Mouse (Mus musculus) layer of hippocampus, postnatal 36 days (tissue): Measurements from ENCODE around the gene Sez6l. TPM values are rescaled to one million over a fixed set of nuclear protein-coding genes. Genes with fewer than 3 reads are reported as not detected.

Source experiments
- DNase-seq, 2 experiments: peaks; one replicate each; pipeline ENCODE4 v3.0.0; 2022
- total RNA-seq, 2 experiments: library from RNA; stranded (reverse); gene quantifications; 2 replicates each; pipeline ENCODE4 v1.2.3; 2021

The Sez6l gene
- total RNA-seq, 2 experiments from 2014 or later, result 224 to 226 TPM

DNA sequence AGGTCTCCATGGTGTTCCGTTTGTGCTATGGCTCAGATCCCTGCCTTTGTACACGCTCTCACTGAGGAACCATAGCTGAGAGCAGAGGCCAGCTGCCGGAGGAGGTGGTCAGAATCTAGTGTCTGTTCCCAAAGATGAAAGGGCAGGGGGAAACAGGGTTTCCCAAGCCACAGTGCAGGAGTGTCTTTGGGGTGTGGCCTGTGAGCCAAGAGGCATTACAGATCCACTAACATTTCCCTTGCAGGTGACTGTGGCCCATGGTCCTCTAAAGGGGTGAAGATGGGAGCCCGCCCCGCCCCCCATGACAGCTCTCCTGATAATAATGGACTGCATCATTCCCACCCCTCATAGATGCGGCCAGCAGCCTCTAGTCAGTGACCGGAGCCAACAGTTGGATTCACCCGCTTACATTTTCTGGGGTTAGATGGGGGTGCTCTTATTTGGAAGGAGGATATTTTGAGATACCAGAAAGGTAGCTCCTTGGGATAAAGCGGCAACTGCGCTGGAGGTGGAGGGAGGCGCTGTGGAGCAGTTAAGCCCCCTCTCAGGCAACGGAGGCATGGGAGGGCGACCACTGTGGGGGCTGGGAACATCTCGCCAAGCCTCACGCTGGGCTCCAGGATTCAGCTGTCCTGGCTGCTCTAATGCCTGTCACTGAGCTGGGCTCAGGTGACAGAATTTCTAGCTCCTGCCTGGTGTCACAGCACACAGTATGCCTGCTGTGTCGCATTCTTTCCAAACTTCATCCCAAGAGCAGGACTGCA is 43.5 kb downstream of the Sez6l start:
- DNase-seq, result no peak

DNA sequence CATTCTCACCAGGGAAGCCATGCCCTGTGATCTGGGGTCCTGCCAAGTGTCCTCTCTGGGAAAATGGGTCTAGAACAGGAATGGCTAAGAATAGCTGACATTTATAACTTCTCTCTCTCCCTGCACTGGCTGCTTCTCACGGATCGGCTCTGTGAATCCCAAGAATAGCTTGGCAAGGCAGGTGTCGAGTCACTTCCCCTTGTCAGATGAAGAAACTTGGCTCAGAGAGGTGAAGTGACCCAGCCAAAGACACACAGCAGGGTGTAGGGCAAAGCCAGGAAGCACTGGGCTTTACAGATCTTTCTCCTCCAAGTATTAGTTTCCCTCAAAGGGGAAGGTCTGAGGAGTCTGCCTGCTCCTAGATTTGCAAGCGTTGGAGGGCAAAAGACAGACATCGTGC is 44.1 kb downstream of the Sez6l start:
- no peak for DNase-seq

DNA sequence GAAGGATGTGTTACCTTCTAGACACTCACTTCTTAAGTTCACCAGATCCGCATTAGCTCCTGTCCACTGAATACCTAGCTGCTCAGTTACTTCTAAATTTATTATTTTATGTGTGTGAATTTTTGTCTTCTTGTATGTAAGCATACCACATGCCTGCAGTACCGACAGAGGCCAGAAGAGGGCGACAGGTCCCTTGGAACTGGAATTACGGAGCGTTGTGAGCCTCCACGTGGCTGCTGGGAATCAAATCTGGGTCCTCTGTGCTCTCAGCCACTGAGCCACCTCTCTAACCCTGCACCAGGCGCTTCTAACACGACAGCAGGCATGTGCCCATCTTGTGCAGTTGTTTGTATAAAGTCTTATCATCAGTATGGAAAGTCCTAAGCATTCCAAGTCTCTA is 44.8 kb downstream of the Sez6l start:
- no peak for DNase-seq

DNA sequence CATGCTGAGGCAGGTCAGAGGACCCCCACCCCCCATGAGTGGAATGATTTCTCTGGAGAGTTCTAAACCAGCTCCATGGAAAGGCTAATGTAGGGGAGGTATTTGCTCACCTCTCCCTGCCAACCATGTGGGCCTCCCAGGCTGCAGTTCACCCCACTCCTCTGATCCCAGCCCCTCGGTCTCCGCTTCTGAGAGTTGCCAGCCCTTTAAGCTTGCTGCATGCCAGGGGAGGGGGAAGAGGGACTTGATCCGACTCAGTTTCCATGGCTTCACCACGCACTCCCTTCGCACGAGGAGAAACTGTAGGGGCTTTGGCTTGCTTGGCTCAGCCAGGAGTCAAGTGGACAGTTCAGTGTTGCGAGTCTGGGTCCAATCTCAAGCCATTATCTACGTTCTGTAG is 45.9 kb downstream of the Sez6l start:
- no peak for DNase-seq

DNA sequence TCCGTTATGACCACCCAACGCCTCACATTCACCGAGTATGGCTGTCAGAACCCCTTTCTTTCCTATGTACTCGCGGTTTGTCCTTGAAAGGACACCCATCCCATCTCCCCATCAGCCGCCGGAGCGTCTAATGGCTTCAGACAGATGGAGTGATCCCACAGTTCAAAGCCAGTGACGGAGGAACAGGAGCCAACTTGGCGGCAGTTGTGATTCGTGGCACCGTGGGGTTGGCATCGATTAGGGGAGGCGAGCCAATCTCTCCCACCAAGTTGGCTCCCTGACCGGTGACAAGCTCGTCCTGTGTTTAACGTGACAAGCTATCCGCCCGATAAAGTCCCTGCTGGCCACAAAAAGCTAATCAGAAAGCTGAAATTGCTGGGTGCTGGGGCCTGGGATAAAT is 50.0 kb downstream of the Sez6l start:
- peak; percentile 80 to 82 for DNase-seq

DNA sequence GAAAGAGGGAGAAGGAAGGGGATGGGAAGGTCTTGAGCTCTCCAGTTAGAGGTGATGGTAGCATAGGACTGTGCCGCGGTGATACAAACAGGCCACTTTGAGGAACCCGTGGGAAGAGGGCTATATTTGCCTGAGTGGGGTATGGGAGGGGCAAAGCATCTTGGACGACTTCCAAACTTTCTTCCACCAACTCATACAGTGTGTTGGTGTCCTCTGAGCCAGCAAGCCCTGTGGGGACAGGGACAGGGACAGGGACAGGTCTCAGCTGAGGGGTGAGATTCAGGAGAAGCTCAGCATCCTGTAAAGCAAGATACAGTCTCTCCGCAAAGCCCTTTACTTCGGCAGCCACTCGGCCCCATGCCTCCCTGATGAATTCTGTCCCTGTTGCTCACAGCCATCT is 50.5 kb downstream of the Sez6l start:
- DNase-seq, result no peak

DNA sequence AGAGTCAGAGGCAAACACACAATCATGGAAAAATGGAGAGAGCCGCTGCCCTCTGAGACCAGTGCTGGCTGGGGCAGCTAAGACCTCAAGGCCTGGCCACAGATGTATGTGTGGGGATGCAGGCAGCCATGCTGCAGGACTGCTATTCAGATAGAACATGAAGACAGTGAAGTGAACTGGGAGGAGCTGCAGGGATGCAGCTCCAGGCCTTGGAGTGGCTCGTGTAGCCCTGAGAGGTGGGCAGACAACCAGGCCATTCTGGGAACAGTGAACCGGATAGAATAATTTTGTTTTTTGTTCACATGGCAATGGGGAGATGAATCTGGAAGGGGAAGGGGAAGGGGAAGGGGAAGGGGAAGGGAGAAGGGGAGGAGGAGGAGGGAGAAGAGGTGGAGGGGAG is 51.0 kb downstream of the Sez6l start:
- DNase-seq, result no peak

DNA sequence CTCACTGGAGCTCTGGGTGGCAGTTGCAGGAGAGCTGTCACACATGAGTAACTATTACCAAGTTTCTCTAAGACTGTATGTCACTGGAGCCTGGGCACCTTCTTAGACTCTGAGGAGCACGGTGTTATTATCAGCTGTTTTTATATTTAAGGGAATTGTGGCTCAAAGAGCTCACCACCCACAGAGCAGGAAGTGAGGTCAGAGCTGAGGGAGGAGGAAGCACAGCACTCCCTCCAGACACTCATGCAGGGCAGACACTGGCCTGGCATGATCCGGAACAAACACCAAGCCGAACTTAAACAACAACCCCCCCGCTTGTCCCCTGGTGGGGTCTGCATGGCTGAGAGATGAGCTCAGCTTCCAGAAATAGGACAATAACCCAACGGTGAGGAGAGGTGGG is 51.7 kb downstream of the Sez6l start:
- no peak for DNase-seq

DNA sequence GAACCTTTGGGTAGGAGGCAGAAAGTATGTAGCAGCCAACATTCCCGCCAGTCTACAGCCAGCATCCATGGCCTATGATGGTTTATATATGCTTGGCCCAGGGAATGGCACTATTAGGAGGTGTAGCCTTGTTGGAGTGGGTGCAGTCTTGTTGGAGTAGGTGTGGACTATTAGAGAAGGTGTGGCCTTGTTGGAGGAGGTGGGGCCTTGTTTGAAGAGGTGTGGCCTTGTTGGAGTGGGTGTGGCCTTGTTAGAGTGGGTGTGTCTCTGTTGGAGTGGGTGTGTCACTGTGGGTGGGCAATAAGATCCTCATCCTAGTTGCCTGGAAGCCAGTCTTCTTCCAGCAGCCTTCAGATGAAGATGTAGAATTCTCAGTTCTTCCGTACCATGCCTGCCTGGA is 53.2 kb downstream of the Sez6l start:
- DNase-seq, result no peak

DNA sequence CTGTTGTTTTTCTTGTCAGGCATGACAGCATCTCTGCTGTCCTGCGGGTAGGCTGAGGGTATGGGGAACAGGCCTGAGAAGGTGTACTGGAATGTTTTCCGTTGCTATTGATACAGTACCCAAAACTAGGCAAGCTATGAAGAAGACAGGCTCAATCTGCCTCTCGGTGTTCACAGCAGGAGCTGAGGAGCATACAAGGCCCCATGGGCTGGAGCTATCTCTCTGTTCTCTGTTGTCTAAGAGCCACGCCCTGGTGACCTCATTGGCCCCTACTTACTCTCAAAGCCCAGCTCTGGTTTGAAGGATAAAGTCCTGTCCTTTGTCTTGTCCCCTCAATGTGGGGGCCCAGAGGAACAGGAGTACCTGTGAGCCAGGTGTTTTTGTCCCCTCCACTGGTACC is 53.7 kb downstream of the Sez6l start:
- no peak for DNase-seq

DNA sequence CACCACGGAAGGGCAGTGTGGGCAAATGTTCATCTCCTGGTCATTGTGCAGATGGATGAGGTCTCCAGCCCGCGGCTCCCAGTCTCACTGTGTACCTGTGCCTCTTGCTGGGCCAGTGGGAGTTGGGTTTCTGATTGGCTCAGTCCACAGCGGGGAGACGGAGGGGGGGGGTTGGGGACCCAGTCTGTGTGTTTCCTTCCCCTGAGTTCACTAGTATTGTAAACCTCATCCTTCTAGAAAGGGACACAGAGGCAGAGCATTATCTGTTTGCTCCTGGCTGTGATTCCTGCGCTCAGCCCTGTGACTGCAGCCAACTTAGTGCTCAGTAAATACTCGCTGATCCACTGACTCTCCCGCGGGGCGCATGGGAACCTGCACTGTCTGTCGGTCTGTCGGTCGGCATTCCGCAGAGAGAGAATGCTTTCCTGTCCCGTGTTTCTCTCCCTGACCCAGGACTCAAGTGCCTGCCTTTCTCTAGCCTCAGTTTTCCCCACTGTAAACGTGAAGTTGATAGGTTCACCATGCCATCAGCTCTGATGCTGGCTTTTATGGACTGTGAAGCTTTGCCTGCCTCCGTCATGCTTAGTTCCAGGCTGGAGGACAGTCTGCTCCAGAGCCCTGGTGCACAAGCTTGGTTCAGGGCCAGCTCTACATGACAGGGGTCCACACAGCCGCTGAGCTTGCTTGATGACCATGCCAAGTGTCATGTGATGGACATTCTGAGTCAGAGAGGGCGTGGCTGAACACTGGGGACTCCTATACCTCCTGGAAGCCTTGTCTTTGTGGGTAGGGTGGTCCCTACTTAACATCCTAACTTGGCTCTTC is 55.1 kb downstream of the Sez6l start:
- no peak for DNase-seq

DNA sequence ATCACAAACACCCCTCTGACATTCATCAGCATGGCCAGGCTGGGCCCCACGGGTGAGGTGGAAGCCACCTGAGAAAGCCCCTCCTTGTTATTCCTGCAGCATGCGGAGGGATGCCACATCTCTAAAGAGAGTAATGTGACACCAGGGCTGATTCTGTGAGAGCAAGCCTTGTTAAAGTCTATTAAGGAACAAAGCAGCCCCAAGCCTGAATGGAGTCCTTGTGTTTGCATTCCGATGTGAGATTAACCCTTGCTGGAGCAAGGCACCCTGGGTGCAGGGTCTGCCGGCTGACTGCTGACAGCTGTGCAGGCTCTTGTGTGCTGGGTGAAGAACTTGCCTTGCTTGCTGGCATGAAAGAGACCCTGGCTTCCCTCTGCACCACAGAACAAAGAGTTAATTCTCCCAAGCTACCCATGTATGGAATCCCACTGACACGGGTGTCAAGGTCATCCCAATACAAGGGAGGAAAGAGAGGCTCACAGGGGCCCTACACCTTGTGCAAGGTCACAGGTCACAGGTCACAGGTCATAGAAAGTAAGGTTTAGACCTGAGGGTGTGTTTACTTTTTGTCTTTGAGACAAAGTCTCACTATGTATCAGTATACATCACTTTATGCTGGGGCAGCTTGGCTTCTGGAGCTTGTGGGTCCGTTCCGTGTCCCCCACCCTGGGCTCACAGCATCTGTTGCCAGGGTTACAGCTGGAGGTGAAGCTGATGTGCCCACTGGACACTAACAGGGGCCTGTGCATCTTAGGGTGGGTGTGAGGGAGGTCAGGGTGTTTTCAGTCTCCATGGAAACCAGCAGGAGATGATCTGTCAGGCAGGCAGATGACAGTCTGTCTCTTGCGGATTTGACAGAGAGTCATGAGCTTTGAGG is 55.9 kb downstream of the Sez6l start:
- DNase-seq, result no peak

DNA sequence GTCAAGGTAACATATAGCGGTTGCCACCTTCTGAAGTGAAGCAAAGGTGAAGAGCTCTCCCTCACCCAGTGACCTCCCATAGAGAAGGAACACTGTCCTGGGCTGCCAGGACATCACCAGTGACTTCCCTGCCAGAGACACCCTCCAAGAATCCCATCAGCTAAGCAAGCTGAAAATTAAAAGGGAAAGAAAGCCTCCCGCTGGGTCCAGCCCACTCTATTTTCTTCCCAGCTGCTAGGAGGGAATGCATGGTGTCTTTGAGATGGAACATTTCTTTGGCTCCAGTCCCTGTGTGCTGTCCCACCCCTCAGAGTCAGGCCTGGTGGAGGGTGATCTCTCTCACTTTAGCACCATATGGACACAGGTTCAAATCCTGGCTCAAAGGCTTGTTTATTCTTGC is 58.2 kb downstream of the Sez6l start:
- DNase-seq, result no peak

DNA sequence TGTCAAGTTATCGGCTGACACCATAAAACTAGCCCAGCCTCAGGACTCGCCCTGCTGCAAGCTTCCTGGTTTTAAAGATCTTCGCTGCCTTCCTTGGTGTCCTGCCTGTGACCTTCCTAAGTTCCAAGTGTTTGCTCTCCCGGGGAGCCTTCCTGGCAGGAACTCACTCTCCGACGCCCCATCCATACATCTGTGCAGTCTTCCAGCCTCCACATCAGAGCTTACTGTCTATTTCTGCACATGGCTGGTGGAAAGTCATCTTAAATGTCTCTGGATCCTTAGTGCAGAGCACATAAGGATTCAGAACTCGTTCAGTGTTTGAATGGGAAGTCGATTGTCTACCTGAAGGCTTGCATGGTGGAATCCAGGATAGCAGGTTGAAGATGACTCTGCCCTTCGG is 59.5 kb downstream of the Sez6l start:
- no peak for DNase-seq

DNA sequence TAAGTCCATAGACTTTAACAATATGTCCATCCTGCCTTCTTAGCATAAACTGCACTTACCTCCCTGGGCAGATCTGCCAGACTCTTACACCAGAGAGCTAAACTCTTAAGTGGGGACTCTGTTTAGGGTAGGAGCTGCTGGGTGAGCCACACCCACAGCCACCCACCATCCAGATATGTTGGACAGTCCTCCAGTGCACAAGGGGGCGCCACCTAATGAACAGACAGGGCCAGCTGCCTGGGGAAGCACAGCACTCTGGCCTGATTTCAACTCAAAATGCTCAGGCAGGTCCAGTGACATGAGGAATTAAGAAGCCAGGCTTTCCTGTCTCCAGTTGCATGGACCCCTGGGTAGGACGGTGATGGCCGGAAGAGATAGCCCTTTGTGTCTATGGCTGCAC is 60.5 kb downstream of the Sez6l start:
- DNase-seq, result no peak

DNA sequence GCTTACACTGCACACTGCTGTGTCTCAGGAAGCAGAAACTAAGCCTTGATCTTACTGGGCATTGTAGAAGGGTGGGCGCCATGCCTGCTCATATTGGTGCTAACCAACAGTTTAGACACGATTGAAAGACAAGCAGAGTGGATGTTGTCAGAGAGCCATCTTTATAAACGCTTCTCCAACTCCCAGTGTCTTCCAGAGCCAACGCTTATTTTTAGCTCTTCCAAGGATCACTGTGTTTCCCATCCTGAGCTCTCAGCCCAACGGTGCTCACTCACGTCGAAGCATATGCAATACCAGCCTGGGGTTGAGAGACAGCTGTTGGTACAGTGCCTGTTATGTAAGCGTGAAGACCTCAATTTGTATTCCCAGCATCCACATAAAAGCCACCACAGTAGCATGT is 66.6 kb downstream of the Sez6l start:
- DNase-seq, result peak; percentile 54 to 60

DNA sequence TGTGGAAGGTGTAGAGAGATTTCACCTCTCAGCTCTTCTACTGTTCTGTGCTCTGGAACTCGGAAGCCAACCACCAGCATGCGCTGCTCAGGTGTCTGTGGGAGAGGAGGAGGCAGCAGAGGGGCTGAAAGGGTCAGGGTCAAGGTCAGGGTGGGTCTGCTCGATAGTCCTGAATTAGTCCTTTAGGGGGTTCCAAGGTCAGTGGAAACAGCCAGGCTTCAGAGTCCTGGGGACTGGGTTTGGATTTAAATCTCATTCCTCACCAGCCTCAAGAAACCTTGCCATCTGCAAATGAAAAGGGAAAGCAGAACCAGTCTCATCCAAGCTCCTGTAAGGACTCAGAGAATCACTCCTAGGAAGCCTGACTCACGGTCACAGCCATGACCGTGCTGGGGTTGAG is 67.1 kb downstream of the Sez6l start:
- no peak for DNase-seq

DNA sequence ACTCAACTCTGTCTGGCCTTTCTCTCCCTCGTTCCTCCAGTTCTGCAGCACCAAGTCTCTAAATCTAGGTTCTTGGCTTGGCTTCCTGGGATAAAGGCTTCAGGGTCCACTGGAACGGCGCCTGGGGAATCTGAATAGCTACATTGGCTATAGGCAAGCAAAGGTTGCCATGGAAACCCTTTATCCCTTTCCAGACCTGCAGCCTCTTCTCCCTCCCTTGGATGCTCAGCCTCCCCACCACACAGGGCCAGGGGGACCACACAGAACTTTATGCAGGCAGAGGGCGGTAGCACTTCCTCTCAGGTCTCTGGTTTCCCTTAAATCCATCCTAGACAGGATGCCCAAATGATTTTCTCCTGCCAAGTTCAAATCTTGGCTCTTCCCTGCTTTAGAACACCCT is 71.4 kb downstream of the Sez6l start:
- DNase-seq, result no peak

DNA sequence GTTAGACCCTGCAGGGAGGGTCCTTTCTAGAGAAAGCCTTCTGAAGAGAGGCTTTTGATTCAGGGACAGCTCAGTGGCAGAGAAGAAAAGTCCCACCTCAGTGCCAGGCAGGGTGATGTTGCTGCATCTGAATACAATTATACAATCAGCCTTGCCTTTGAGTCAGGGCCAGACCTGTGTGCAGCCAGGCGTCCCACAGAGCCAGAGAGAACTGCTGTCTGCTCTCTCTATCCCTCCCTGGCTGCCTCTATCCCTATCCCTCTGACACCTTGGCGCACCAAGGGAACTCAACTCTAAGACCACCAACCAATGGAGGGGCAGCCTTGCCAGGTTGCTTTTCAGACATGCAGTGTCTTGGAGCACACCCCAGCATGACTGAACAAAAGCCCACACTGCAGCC is 75.6 kb downstream of the Sez6l start:
- DNase-seq, result no peak

DNA sequence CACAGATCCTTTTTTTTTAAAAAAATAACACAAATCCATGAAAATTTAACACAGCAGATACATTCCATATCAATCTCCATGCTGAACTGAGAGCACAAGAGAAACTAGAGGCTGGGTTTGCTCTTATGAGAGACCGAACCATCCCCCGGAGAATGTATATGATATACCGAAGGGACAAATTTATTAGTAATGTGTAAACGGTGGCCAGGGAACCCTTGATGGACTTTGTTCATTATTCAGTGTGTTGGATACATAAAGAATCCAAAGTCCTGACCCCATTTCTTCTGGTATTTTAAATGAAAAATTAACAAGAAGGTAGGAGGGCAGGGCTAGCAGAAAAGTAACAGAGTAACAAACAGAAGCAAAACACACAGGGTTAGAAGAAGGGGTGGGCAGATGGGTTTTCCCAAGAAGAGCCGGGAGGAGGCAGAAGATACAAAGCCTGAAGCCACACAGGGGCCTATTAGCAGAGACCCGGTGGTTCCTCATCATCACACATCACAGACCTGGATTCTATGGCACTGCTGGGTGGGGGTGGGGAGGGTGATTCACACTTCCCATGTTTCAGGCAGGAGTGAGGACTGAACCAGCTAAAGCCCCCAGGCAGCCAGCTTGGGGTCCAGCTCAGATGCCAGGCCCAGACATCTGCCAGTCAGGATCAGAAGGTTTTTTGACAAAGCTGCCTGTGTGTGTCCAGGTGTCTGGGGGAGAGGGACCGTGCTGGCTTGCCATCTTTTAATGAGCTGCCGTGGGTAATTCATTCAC is 76.9 kb downstream of the Sez6l start:
- DNase-seq, result no peak

DNA sequence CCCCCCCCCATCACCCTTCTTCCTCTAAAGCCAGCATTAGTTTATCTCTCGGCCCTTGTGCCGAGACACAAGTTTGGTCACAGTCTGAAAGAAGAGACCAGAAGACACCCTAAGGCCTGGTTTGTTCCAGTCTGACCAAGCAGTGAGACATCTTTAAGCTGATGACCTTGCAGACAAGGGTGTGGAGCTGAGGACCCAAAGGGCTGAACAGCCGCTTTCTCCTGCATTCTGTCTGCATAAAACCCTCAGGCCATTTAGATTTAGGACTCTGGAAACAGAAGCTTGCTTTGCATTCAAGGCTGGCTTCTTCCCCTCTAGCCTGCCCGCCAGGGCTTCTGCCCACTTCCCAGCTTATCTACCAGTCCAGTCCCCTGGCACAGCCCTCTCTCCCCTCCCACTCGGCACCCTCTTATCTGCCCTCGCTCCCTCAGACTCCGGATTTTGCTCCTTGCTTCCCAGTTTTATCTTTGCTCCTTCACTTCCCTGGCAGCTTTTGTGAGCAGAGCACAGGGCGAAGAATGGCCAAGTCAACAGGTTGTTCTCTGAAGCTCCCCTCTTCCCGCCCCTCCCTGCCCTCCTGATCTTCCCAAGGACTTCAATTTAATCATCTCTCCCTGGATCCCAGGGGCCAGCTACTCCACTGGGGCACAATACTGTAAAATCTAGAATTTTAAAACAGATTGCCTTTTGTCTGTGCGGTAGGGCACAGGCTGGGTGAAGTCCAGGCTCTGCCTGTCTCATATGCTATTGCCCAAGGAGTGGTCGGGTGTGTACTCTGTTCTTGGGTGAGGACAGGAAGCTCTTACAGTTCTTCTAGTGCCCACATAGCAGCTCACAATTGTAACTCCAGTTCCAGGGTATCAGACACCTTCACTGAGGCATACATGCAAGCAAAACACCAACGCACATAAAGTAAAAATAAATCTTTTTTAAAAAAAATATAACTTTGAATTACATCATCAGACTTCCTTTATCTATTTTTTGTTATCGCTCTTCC is 77.8 kb downstream of the Sez6l start:
- no peak for DNase-seq
